Mouse (Mus musculus): ENCODE data around the gene Gfap. TPM values are rescaled to one million over a fixed set of nuclear protein-coding genes. Genes with fewer than 3 reads are reported as not detected.
A peak's percentile ranks its signal among the peaks of the same experiment; 100 is the strongest.

Gfap gene
- polyA plus RNA-seq, 1 experiment from 2014 or later: 0.16 TPM

- H3K9me3 ChIP-seq (ENCODE audit: control insufficient read depth, low read length): no peaks in the 10 kb centered on the region
- no peak overlapping the region for H3K4me2 ChIP-seq (ENCODE audit: low read depth, severe bottlenecking)
- H3K9ac ChIP-seq (ENCODE audit: low read length): no peak overlapping the region
- WGBS: 61% methylated on average over 5 of the region's 5 CpGs
- no peak overlapping the region for H3K4me3 ChIP-seq (ENCODE audit: low read depth, low read length)
- H3K27ac ChIP-seq (replicated peaks; ENCODE audit: low read depth, low read length): no peak overlapping the region
- no peak for DNase-seq (ENCODE audit: low spot score)
- peaks cover 19% of the 10 kb centered on the region for H3K27me3 ChIP-seq (ENCODE audit: control insufficient read depth, insufficient read depth, low read length)
- peaks cover 6% of the 10 kb centered on the region for H3K4me1 ChIP-seq (ENCODE audit: control insufficient read depth, insufficient read depth, low read length)
- no peak for ATAC-seq (ENCODE audit: insufficient number of reproducible peaks, low FRiP score, low TSS enrichment, low read depth)
- H3K36me3 ChIP-seq (ENCODE audit: control insufficient read depth, insufficient read depth, low read length): no peaks in the 10 kb centered on the region
Measured at GRCm38 (mm10) chr11:102890096-102890495, 10.6 kb downstream of the Gfap start.

GRCm38 (mm10) chr11:102888135-102888534 is 12.6 kb downstream of the Gfap start:
- Histone ChIP-seq H3K4me3 (ENCODE audit: low read depth, low read length) (no peak overlapping the region), H3K36me3 (ENCODE audit: control insufficient read depth, insufficient read depth, low read length) (no peaks in the 10 kb centered on the region), H3K27ac (replicated peaks; ENCODE audit: low read depth, low read length) (no peak overlapping the region), H3K9ac (ENCODE audit: low read length) (no peak overlapping the region), H3K27me3 (ENCODE audit: control insufficient read depth, insufficient read depth, low read length) (0 out of 2 replicates have a peak, but pooled peaks cover 6% of the 10 kb centered on the region), H3K9me3 (ENCODE audit: control insufficient read depth, low read length) (no peaks in the 10 kb centered on the region), H3K4me2 (ENCODE audit: low read depth, severe bottlenecking) (no peak overlapping the region), H3K4me1 (ENCODE audit: control insufficient read depth, insufficient read depth, low read length) (no peaks in the 10 kb centered on the region)
- DNase-seq (ENCODE audit: low spot score): no peak
- 77% methylated on average over 3 of the region's 3 CpGs for WGBS
- ATAC-seq (ENCODE audit: insufficient number of reproducible peaks, low FRiP score, low TSS enrichment, low read depth): no peak

GRCm38 (mm10) chr11:102887433-102887832 is 13.3 kb downstream of the Gfap start:
- H3K4me1 ChIP-seq (ENCODE audit: control insufficient read depth, insufficient read depth, low read length): no peaks in the 10 kb centered on the region
- no peak overlapping the region for H3K4me2 ChIP-seq (ENCODE audit: low read depth, severe bottlenecking)
- H3K4me3 ChIP-seq (ENCODE audit: low read depth, low read length): no peak overlapping the region
- H3K9me3 ChIP-seq (ENCODE audit: control insufficient read depth, low read length): no peaks in the 10 kb centered on the region
- WGBS: 82% methylated on average over 5 of the region's 5 CpGs
- no peak overlapping the region for H3K27ac ChIP-seq (replicated peaks; ENCODE audit: low read depth, low read length)
- 0 out of 2 replicates have a peak, but pooled peaks cover 4% of the 10 kb centered on the region for H3K27me3 ChIP-seq (ENCODE audit: control insufficient read depth, insufficient read depth, low read length)
- H3K36me3 ChIP-seq (ENCODE audit: control insufficient read depth, insufficient read depth, low read length): no peaks in the 10 kb centered on the region
- no peak overlapping the region for H3K9ac ChIP-seq (ENCODE audit: low read length)
- no peak for DNase-seq (ENCODE audit: low spot score)
- no peak for ATAC-seq (ENCODE audit: insufficient number of reproducible peaks, low FRiP score, low TSS enrichment, low read depth)

GRCm38 (mm10) chr11:102884616-102885219 is 16.0 kb downstream of the Gfap start, which contains the start of gene Fam187a:
Gene Fam187a (plus strand): TSS chr11:102885169.
- WGBS: 63% methylated on average over 10 of the region's 10 CpGs
- H3K9ac ChIP-seq (ENCODE audit: low read length): no peak within 1 kb of the TSS
- ATAC-seq (ENCODE audit: insufficient number of reproducible peaks, low FRiP score, low TSS enrichment, low read depth) (no peak), DNase-seq (ENCODE audit: low spot score) (no peak)
- H3K27ac ChIP-seq (replicated peaks; ENCODE audit: low read depth, low read length): no peak within 1 kb of the TSS
- no peaks in the 10 kb centered on the region for H3K36me3 ChIP-seq (ENCODE audit: control insufficient read depth, insufficient read depth, low read length)
- no peaks in the 10 kb centered on the region for H3K9me3 ChIP-seq (ENCODE audit: control insufficient read depth, low read length)
- no peak within 1 kb of the TSS for H3K4me2 ChIP-seq (ENCODE audit: low read depth, severe bottlenecking)
- H3K4me3 ChIP-seq (ENCODE audit: low read depth, low read length): no peak within 1 kb of the TSS
- H3K4me1 ChIP-seq (ENCODE audit: control insufficient read depth, insufficient read depth, low read length): no peaks in the 10 kb centered on the region; the same call in 1 of the 2 replicates
- H3K27me3 ChIP-seq (ENCODE audit: control insufficient read depth, insufficient read depth, low read length): 0 out of 2 replicates have a peak, but pooled peaks cover 4% of the 10 kb centered on the region

DNA sequence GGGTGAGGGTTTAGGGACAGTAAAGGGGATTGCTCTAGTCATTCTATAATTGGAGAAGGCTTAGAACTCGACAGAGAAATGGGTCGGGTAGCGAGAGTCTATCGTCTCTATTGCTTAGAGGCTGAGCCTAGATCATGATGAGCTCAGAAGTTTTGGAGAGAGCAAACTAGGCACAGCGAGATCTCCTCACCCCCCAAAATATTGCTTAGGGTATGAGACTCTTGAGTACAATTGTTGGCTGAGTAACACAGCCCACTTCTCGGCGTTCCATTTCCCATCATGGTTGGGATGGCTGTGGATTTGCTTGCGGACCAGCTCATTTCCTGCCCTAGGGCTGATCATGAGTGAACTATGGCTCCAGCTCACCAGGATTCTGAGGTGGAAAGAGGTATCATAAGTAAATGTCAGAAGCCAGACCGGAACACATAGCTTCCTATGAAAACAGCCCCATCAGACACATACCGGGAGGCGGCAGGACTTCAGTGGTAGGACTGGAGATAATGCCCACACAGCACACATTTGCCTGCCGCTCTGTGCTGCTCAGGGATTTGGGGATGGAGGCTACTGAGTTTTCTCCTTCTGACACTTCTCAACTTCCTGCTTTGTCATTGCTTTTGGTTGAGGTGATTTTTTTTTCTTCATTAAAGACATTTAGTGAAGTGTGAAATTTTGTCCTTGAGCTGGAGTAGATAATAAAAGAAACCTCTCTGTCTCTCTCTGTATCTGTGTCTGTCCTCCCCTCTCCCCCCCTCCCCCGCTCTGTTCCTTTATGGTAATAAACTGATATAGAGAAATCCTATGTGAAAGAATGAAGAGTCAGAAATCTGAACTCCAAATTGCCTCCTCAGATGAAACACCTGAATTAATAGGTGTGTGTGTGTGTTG is 19.2 kb downstream of the Gfap start:
- Histone ChIP-seq H3K4me2 (ENCODE audit: low read depth, severe bottlenecking) (peak overlapping the region; percentile 68), H3K27me3 (ENCODE audit: control insufficient read depth, insufficient read depth, low read length) (no peaks in the 10 kb centered on the region), H3K4me1 (ENCODE audit: control insufficient read depth, insufficient read depth, low read length) (peaks cover 5% of the 10 kb centered on the region; the same call in 1 of the 2 replicates), H3K4me3 (ENCODE audit: low read depth, low read length) (peak overlapping the region; percentile 80), H3K9ac (ENCODE audit: low read length) (peak overlapping the region; percentile 83), H3K27ac (replicated peaks; ENCODE audit: low read depth, low read length) (no peak overlapping the region), H3K36me3 (ENCODE audit: control insufficient read depth, insufficient read depth, low read length) (no peaks in the 10 kb centered on the region; the same call in 1 of the 2 replicates), H3K9me3 (ENCODE audit: control insufficient read depth, low read length) (no peaks in the 10 kb centered on the region)
- ATAC-seq (ENCODE audit: insufficient number of reproducible peaks, low FRiP score, low TSS enrichment, low read depth): peak; percentile 9; the same call in 1 of the 2 replicates
- 14% methylated on average over 13 of the region's 13 CpGs for WGBS
- no peak for DNase-seq (ENCODE audit: low spot score)

DNA sequence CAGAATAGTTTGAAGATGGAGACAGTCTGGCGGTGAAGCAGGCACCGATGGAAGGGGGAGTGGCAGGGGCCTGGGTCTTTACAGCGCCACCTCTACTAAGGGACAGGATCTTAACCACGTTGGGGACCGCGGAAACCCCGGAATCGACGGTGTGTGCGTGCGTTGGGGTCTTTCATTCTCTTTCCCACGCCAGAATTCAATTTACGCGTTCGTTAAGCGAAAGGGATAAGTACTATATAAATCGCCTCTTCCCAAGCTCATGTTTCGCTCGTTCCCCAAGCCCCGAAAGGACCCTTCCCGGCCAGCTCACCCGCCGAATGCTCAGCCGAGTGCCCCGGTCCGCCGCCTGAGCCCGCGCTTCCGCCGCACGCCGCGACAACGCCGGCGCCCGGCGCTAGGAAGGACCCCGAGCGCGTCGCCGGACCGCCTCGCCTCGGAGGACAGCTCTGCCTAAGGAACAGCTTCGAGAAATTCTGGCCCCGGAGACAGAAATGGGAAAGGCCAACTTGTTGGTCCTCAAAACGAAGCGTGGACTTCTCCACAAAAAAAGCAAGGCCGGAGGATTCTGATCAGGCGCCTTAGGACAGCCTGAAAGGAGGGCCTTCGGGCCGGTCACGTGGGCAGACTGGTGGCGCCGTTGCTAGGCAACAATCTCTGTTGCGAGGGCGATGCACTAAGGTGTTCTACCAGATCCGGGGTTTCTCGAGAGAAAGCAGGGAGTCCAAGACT is 20.0 kb downstream of the Gfap start, which contains the start of the genes Eftud2 and Ccdc103:
Gene Eftud2, minus strand, starts transcription at position 401 of the 729 bp plus-strand sequence.
Gene Ccdc103, plus strand, starts transcription at position 620 of the 729 bp plus-strand sequence.
- DNase-seq (ENCODE audit: low spot score) (peak; percentile 96), ATAC-seq (ENCODE audit: insufficient number of reproducible peaks, low FRiP score, low TSS enrichment, low read depth) (peak; percentile 86)
- Histone ChIP-seq H3K27me3 (ENCODE audit: control insufficient read depth, insufficient read depth, low read length) (no peaks in the 10 kb centered on the region), H3K4me3 (ENCODE audit: low read depth, low read length) (peak within 1 kb of the TSS; percentile 80), H3K9me3 (ENCODE audit: control insufficient read depth, low read length) (no peaks in the 10 kb centered on the region), H3K4me2 (ENCODE audit: low read depth, severe bottlenecking) (peak within 1 kb of the TSS; percentile 68), H3K36me3 (ENCODE audit: control insufficient read depth, insufficient read depth, low read length) (peaks cover 2% of the 10 kb centered on the region; the same call in 1 of the 2 replicates), H3K9ac (ENCODE audit: low read length) (peak within 1 kb of the TSS; percentile 83), H3K4me1 (ENCODE audit: control insufficient read depth, insufficient read depth, low read length) (peaks cover 5% of the 10 kb centered on the region; the same call in 1 of the 2 replicates), H3K27ac (replicated peaks; ENCODE audit: low read depth, low read length) (peak within 1 kb of the TSS; percentile 79)
- under 1% methylated on average over 62 of the region's 62 CpGs for WGBS

GRCm38 (mm10) chr11:102879558-102879957 is 21.2 kb downstream of the Gfap start:
- H3K36me3 ChIP-seq (ENCODE audit: control insufficient read depth, insufficient read depth, low read length): peaks cover 8% of the 10 kb centered on the region; the same call in 1 of the 2 replicates
- peaks cover 5% of the 10 kb centered on the region; the same call in 1 of the 2 replicates for H3K4me1 ChIP-seq (ENCODE audit: control insufficient read depth, insufficient read depth, low read length)
- ATAC-seq (ENCODE audit: insufficient number of reproducible peaks, low FRiP score, low TSS enrichment, low read depth) (no peak), DNase-seq (ENCODE audit: low spot score) (no peak)
- H3K27ac ChIP-seq (replicated peaks; ENCODE audit: low read depth, low read length): no peak overlapping the region
- WGBS: 87% methylated on average over 2 of the region's 2 CpGs
- H3K4me3 ChIP-seq (ENCODE audit: low read depth, low read length): no peak overlapping the region
- H3K4me2 ChIP-seq (ENCODE audit: low read depth, severe bottlenecking): 0 out of 2 replicates have a peak overlapping the region, but pooled peaks have one; percentile 68
- H3K9ac ChIP-seq (ENCODE audit: low read length): no peak overlapping the region
- H3K27me3 ChIP-seq (ENCODE audit: control insufficient read depth, insufficient read depth, low read length): no peaks in the 10 kb centered on the region
- H3K9me3 ChIP-seq (ENCODE audit: control insufficient read depth, low read length): no peaks in the 10 kb centered on the region

Data from limb, embryonic 11.5 days (tissue).